Mouse (Mus musculus) E14TG2a.4 (cell line): ENCODE measurements around the gene Arhgef12.

Experiments
- CTCF ChIP-seq: conservative IDR thresholded peaks from 2 replicates; pipeline ENCODE4 v1.5.1; 2014; ENCODE audit warnings: low read length
- POU5F1 ChIP-seq: IDR thresholded peaks from 2 replicates; pipeline ENCODE4 v1.6.1; 2014; ENCODE audit warnings: low read length, borderline replicate concordance

- TF ChIP-seq CTCF = no peak
- TF ChIP-seq POU5F1 = no peak
These were observed 39.1 kb downstream of the Arhgef12 start for GRCm38 (mm10) chr9:43067896-43068295.
